ENCODE assay signal across 8 mouse cellular contexts in the genomic region with DNA sequence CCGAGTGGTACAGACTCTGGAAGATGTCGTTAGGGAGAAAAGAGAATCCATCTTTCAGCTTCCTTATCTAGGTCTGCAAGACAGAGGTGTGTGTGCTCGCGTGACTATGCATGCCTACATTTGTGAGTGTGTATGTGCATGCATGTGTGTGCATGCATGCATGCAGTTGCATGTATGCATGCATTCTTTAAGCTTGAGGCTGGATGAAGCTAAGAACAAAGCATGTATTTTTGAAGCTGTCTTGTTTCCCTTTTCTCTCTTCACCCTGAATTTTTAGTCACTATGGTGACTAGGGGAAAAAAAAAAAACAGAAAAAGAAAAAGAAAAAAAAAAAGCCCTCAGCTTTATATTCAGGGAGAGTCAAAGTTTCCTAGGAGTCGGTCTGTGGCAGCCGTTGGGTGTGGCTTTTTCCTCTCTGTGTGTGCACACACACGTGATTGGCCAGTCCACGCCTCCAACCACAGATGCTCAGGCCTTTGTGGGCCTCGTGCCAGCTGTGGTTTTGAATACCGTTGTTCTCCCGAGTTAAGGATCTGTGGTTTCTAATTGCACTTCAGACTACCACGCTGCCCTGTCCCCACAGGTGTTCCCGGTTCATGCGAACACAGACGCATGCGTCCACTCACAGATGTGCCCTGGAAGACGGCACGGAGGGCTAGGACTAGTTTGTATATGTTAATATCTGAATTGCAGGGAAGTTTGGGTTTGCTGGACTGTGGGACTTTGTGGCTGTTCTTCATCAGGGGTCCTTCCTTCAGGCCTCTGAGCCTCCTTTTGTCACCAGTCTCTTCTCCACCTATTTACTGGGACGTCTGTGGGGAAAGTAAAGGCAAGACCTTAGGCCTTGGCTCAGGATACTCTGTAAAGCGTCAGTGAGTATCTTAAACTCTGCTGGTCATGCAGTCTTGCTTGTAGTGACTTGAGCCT.
DNase-seq lines count a peak whose midpoint lies in the region; ATAC-seq and TF ChIP-seq lines count a peak whose summit lies in the region.

No protein-coding gene starts in this region.

- H3K9me3 ChIP-seq in hindbrain, postnatal 0 days (ENCODE audit: low read length): no peaks in the 10 kb centered on the region
- no peaks in the 10 kb centered on the region for H3K9me3 ChIP-seq in lung, embryonic 14.5 days (ENCODE audit: low read depth, low read length)

- no peak overlapping the region for H3K4me2 ChIP-seq in hindbrain, postnatal 0 days (ENCODE audit: low read depth, low read length)
- no peak overlapping the region for H3K4me2 ChIP-seq in lung, embryonic 14.5 days

- TF ChIP-seq CTCF in layer of hippocampus, adult 2 months (conservative IDR thresholded peaks at IDR 0.05): no peak
- no peak for TF ChIP-seq CTCF in gastrocnemius, adult 2 months (IDR thresholded peaks at IDR 0.05)
- 0 out of 2 replicates have a peak, but pooled peaks have one; percentile 10 for TF ChIP-seq CTCF in hindbrain, postnatal 0 days (IDR thresholded peaks at IDR 0.05; ENCODE audit: low read depth)
- no peak for TF ChIP-seq CTCF in lung, embryonic 14.5 days (IDR thresholded peaks at IDR 0.05; ENCODE audit: low read depth)
- TF ChIP-seq CTCF in olfactory bulb, adult 2 months (IDR thresholded peaks at IDR 0.05; ENCODE audit: insufficient read depth, low read depth, low read length): no peak

- 0 out of 2 replicates have a peak, but pooled peaks have one; percentile 50 for ATAC-seq in hindbrain, postnatal 0 days
- peak; percentile 55 for ATAC-seq in lung, embryonic 14.5 days (ENCODE audit: insufficient read depth)

- no peak overlapping the region for H3K9ac ChIP-seq in hindbrain, postnatal 0 days (replicated peaks; ENCODE audit: low read length)
- no peak overlapping the region for H3K9ac ChIP-seq in lung, embryonic 14.5 days

- H3K4me3 ChIP-seq in layer of hippocampus, adult 2 months: no peak overlapping the region
- peak overlapping the region; percentile 23 for H3K4me3 ChIP-seq in gastrocnemius, adult 2 months
- no peak overlapping the region for H3K4me3 ChIP-seq in hindbrain, postnatal 0 days (ENCODE audit: low read length)
- no peak overlapping the region for H3K4me3 ChIP-seq in lung, embryonic 14.5 days (ENCODE audit: low read depth, low read length)
- no peak overlapping the region for H3K4me3 ChIP-seq in olfactory bulb, adult 2 months (ENCODE audit: insufficient read depth, low read depth, low read length)

- H3K27me3 ChIP-seq in hindbrain, postnatal 0 days (ENCODE audit: insufficient read depth, low read length): no peaks in the 10 kb centered on the region
- no peaks in the 10 kb centered on the region for H3K27me3 ChIP-seq in lung, embryonic 14.5 days (ENCODE audit: insufficient read depth, low read length)

- intact Hi-C loops in gastrocnemius, adult 2 months (cut with DNase I): loop anchor here (1.0 kb wide), 1 partner anchor 74 kb away; no protein-coding TSS in a partner anchor

- H3K36me3 ChIP-seq in hindbrain, postnatal 0 days (ENCODE audit: insufficient read depth, low read length): no peaks in the 10 kb centered on the region
- H3K36me3 ChIP-seq in lung, embryonic 14.5 days (ENCODE audit: insufficient read depth): no peaks in the 10 kb centered on the region

- H3K4me1 ChIP-seq in hindbrain, postnatal 0 days (ENCODE audit: insufficient read depth, low read length): peaks cover 21% of the 10 kb centered on the region
- H3K4me1 ChIP-seq in lung, embryonic 14.5 days (ENCODE audit: insufficient read depth): peaks cover 27% of the 10 kb centered on the region
- peaks cover 53% of the 10 kb centered on the region for H3K4me1 ChIP-seq in olfactory bulb, adult 2 months (ENCODE audit: control insufficient read depth, insufficient read depth, low read length)

- H3K27ac ChIP-seq in layer of hippocampus, adult 2 months: peak overlapping the region; percentile 79
- peak overlapping the region; percentile 86 for H3K27ac ChIP-seq in gastrocnemius, adult 2 months
- H3K27ac ChIP-seq in hindbrain, postnatal 0 days: peak overlapping the region; percentile 48; the same call in 1 of the 2 replicates
- 0 out of 2 replicates have a peak overlapping the region, but pooled peaks have one; percentile 27 for H3K27ac ChIP-seq in lung, embryonic 14.5 days (ENCODE audit: low read depth)
- H3K27ac ChIP-seq in olfactory bulb, adult 2 months (ENCODE audit: insufficient read depth, low read depth, low read length): peak overlapping the region; percentile 55

- TF ChIP-seq POLR2A in olfactory bulb, adult 2 months (IDR thresholded peaks at IDR 0.05; ENCODE audit: insufficient read depth, low read depth, low read length): no peak

- 21% methylated on average over 20 of the region's 20 CpGs for WGBS in hindbrain, postnatal 0 days
- 36% methylated on average over 20 of the region's 20 CpGs for WGBS in lung, embryonic 14.5 days
- 27% methylated on average over 20 of the region's 20 CpGs for WGBS in olfactory bulb, adult 2 months

- peak in 1 of 2 experiments; percentile 47 for DNase-seq in layer of hippocampus, adult 2 months (ENCODE audit: low spot score in 2 of 2)
- no peak for DNase-seq in layer of hippocampus, postnatal 14 days (ENCODE audit: low spot score in 2 of 2)
- DNase-seq in adipocyte (ENCODE audit: low spot score): peak; percentile 76
- peak; percentile 87 for DNase-seq in gastrocnemius, adult 2 months
- peak; percentile 85 for DNase-seq in hindbrain, postnatal 0 days (ENCODE audit: low spot score)
- peak; percentile 91 for DNase-seq in lung, embryonic 14.5 days
- no peak for DNase-seq in T-cell, adult 2 months (ENCODE audit: low spot score)

Comparison
In these comparisons a context has a peak if more than half of its experiments do, and no peak if none do; other contexts are left out.
1. DNase-seq: peak in adipocyte (single experiment), gastrocnemius, adult 2 months (single experiment), hindbrain, postnatal 0 days (single experiment) and lung, embryonic 14.5 days (single experiment); none in layer of hippocampus, postnatal 14 days (0 of 2) and T-cell, adult 2 months (single experiment).
2. H3K27ac ChIP-seq: peak in every context shown above with its lines; median percentile 86 in gastrocnemius, adult 2 months; 79 in layer of hippocampus, adult 2 months; 55 in olfactory bulb, adult 2 months; 48 in hindbrain, postnatal 0 days; 27 in lung, embryonic 14.5 days.